Mouse (Mus musculus): ENCODE results near the gene Camsap2. TPM values are rescaled to one million over a fixed set of nuclear protein-coding genes. Genes with fewer than 3 reads are reported as not detected.

Camsap2 gene
- total and polyA plus RNA-seq, 2 experiments from 2014 or later: 21.9 to 137 TPM

GRCm38 (mm10) chr1:136380606-136381005 is 34.7 kb upstream of the Camsap2 start:
- Histone ChIP-seq H3K4me3 (ENCODE audit: low read depth, low read length) (no peak overlapping the region), H3K27me3 (ENCODE audit: insufficient read depth, low read length) (no peaks in the 10 kb centered on the region), H3K36me3 (ENCODE audit: insufficient read depth, low read length) (no peaks in the 10 kb centered on the region), H3K4me2 (ENCODE audit: low read depth, low read length, poor library complexity, severe bottlenecking) (no peak overlapping the region), H3K27ac (ENCODE audit: low read depth, low read length) (no peak overlapping the region), H3K4me1 (ENCODE audit: insufficient read depth, low read length) (no peaks in the 10 kb centered on the region), H3K9me3 (ENCODE audit: low read length) (no peaks in the 10 kb centered on the region), H3K9ac (replicated peaks; ENCODE audit: low read length, poor library complexity, severe bottlenecking) (no peak overlapping the region)
- TF ChIP-seq CTCF (IDR thresholded peaks at IDR 0.05): no peak
- WGBS: 94% methylated on average over 8 of the region's 8 CpGs
- no peak for ATAC-seq (ENCODE audit: low FRiP score)
- no peak for DNase-seq (ENCODE audit: low spot score)

- Histone ChIP-seq H3K9ac (replicated peaks; ENCODE audit: low read length, poor library complexity, severe bottlenecking) (no peak overlapping the region), H3K27me3 (ENCODE audit: insufficient read depth, low read length) (no peaks in the 10 kb centered on the region), H3K4me1 (ENCODE audit: insufficient read depth, low read length) (no peaks in the 10 kb centered on the region), H3K36me3 (ENCODE audit: insufficient read depth, low read length) (no peaks in the 10 kb centered on the region), H3K9me3 (ENCODE audit: low read length) (no peaks in the 10 kb centered on the region), H3K4me2 (ENCODE audit: low read depth, low read length, poor library complexity, severe bottlenecking) (no peak overlapping the region), H3K27ac (ENCODE audit: low read depth, low read length) (no peak overlapping the region), H3K4me3 (ENCODE audit: low read depth, low read length) (no peak overlapping the region)
- no peak for DNase-seq (ENCODE audit: low spot score)
- TF ChIP-seq CTCF (IDR thresholded peaks at IDR 0.05): no peak
- ATAC-seq (ENCODE audit: low FRiP score): no peak
- 89% methylated on average over 4 of the region's 4 CpGs for WGBS
These were observed 34.3 kb upstream of the Camsap2 start for GRCm38 (mm10) chr1:136380161-136380560.

- H3K4me3 ChIP-seq (ENCODE audit: low read depth, low read length): no peak overlapping the region
- DNase-seq (ENCODE audit: low spot score): no peak
- WGBS: 80% methylated on average over 7 of the region's 7 CpGs
- H3K27me3 ChIP-seq (ENCODE audit: insufficient read depth, low read length): no peaks in the 10 kb centered on the region
- H3K36me3 ChIP-seq (ENCODE audit: insufficient read depth, low read length): no peaks in the 10 kb centered on the region
- no peak for TF ChIP-seq CTCF (IDR thresholded peaks at IDR 0.05)
- no peak overlapping the region for H3K4me2 ChIP-seq (ENCODE audit: low read depth, low read length, poor library complexity, severe bottlenecking)
- ATAC-seq (ENCODE audit: low FRiP score): no peak
- no peak overlapping the region for H3K27ac ChIP-seq (ENCODE audit: low read depth, low read length)
- H3K9ac ChIP-seq (replicated peaks; ENCODE audit: low read length, poor library complexity, severe bottlenecking): no peak overlapping the region
- H3K4me1 ChIP-seq (ENCODE audit: insufficient read depth, low read length): no peaks in the 10 kb centered on the region
- no peaks in the 10 kb centered on the region for H3K9me3 ChIP-seq (ENCODE audit: low read length)
These were observed 33.4 kb upstream of the Camsap2 start for GRCm38 (mm10) chr1:136379261-136379660.

GRCm38 (mm10) chr1:136365986-136366385 is 20.1 kb upstream of the Camsap2 start:
- H3K4me1 ChIP-seq (ENCODE audit: insufficient read depth, low read length): no peaks in the 10 kb centered on the region
- no peak overlapping the region for H3K4me2 ChIP-seq (ENCODE audit: low read depth, low read length, poor library complexity, severe bottlenecking)
- 59% methylated on average over 3 of the region's 3 CpGs for WGBS
- no peak overlapping the region for H3K4me3 ChIP-seq (ENCODE audit: low read depth, low read length)
- no peak overlapping the region for H3K9ac ChIP-seq (replicated peaks; ENCODE audit: low read length, poor library complexity, severe bottlenecking)
- H3K27me3 ChIP-seq (ENCODE audit: insufficient read depth, low read length): no peaks in the 10 kb centered on the region
- DNase-seq (ENCODE audit: low spot score) (no peak), ATAC-seq (ENCODE audit: low FRiP score) (no peak)
- no peak for TF ChIP-seq CTCF (IDR thresholded peaks at IDR 0.05)
- H3K36me3 ChIP-seq (ENCODE audit: insufficient read depth, low read length): no peaks in the 10 kb centered on the region
- H3K27ac ChIP-seq (ENCODE audit: low read depth, low read length): no peak overlapping the region
- no peaks in the 10 kb centered on the region for H3K9me3 ChIP-seq (ENCODE audit: low read length)

GRCm38 (mm10) chr1:136364711-136365110 is 18.8 kb upstream of the Camsap2 start:
- no peak overlapping the region for H3K4me2 ChIP-seq (ENCODE audit: low read depth, low read length, poor library complexity, severe bottlenecking)
- H3K9me3 ChIP-seq (ENCODE audit: low read length): no peaks in the 10 kb centered on the region
- no peak overlapping the region for H3K9ac ChIP-seq (replicated peaks; ENCODE audit: low read length, poor library complexity, severe bottlenecking)
- no peaks in the 10 kb centered on the region for H3K36me3 ChIP-seq (ENCODE audit: insufficient read depth, low read length)
- no peak for TF ChIP-seq CTCF (IDR thresholded peaks at IDR 0.05)
- no peak overlapping the region for H3K27ac ChIP-seq (ENCODE audit: low read depth, low read length)
- WGBS: 51% methylated on average over 19 of the region's 19 CpGs
- ATAC-seq (ENCODE audit: low FRiP score): no peak
- no peak overlapping the region for H3K4me3 ChIP-seq (ENCODE audit: low read depth, low read length)
- no peaks in the 10 kb centered on the region for H3K27me3 ChIP-seq (ENCODE audit: insufficient read depth, low read length)
- no peak for DNase-seq (ENCODE audit: low spot score)
- no peaks in the 10 kb centered on the region for H3K4me1 ChIP-seq (ENCODE audit: insufficient read depth, low read length)

GRCm38 (mm10) chr1:136363035-136363434 is 17.1 kb upstream of the Camsap2 start:
- Histone ChIP-seq H3K36me3 (ENCODE audit: insufficient read depth, low read length) (no peaks in the 10 kb centered on the region), H3K4me1 (ENCODE audit: insufficient read depth, low read length) (no peaks in the 10 kb centered on the region), H3K27ac (ENCODE audit: low read depth, low read length) (0 out of 2 replicates have a peak overlapping the region, but pooled peaks have one; percentile 43), H3K4me2 (ENCODE audit: low read depth, low read length, poor library complexity, severe bottlenecking) (no peak overlapping the region), H3K9ac (replicated peaks; ENCODE audit: low read length, poor library complexity, severe bottlenecking) (no peak overlapping the region), H3K4me3 (ENCODE audit: low read depth, low read length) (no peak overlapping the region), H3K9me3 (ENCODE audit: low read length) (no peaks in the 10 kb centered on the region), H3K27me3 (ENCODE audit: insufficient read depth, low read length) (no peaks in the 10 kb centered on the region)
- DNase-seq (ENCODE audit: low spot score): no peak
- no peak for TF ChIP-seq CTCF (IDR thresholded peaks at IDR 0.05)
- ATAC-seq (ENCODE audit: low FRiP score): no peak
- WGBS: 53% methylated on average over 6 of the region's 6 CpGs
